Mouse (Mus musculus): ENCODE data around the gene Itga5.
A peak's percentile ranks its signal among the peaks of the same experiment; 100 is the strongest.
"Not testable (repeated sequence)": the region's sequence is repeated elsewhere in the genome, so short reads cannot be mapped to it uniquely, and the experiment has no call there.

The Itga5 gene

DNA sequence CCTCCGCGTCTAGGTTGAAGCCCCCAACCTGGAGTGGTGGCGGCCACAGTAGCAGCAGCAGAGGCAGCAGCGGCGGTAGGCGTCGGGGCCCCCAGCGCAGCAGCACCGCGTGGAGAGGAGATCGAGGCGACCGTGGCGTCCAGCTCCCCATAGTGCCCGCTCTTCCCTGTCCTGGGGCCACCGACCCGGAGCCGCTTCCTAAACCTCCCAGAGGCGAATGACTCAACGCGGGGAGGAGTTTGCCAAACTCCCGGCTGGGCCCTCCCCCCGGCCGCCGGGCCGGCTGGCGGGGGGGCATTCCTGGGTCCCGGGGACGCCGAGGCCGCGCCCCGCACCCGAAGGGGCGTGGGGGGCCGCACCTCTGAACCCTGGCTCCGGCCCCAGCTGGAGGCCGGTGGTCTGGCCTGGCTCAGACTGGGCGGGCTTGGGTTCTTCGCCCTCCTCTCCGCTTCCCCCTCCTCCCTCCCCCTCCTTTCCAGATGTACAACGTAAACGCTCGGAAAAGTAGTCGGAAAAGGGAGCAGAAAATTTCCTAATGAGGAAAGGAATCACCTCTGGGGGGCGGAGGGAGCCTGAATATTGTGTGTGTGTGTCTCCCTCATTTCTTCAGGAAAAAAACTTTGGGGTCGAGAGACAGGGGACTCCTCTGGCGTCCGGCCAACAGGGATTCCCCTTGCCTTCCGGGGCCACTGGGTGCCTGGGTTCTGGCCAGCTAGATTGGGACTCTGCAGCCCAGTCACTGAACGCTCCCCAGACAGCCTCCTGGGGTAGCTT is at the start of gene Itga5:
Gene Itga5 (minus strand): TSS at position 388 of the 774 bp plus-strand sequence.
- DNase-seq (ENCODE audit: low read depth): peak; percentile 35

DNA sequence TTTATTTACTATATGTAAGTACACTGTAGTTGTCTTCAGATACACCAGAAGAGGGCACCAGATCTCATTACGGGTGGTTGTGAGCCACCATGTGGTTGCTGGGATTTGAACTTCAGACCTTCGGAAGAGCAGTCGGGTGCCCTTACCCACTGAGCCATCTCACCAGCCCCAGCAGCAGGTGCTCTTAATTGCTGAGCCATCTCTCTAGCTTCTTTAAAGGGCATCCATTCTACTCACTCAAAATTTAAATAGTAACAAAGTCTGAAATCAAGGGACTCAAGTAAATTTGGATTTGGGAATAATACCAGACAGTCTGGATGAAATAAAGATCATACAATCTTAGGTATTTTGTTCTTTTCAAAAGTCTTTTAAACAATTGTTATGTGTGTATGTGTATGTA is 39.0 kb upstream of the Itga5 start:
- not testable (repeated sequence) for DNase-seq (ENCODE audit: low read depth)

DNA sequence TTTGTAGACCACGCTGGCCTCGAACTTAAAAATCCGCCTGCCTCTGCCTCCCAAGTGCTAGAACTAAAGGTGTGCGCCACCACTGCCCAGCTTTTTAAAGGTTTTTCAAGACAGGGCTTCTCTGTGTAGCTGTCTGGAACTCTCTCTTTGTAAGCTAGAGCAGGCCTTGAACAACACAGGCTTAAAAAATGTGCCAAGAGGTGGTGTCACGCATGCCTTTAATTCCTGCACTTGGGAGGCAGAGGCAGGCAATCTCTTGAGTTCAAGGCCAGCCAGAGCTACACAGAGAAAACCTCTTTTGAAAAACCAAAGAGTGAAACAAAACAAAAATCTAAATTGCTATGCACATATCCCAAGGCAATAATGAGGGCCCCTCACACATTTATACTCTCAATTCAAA is 34.8 kb upstream of the Itga5 start:
- no peak for DNase-seq (ENCODE audit: low read depth)

DNA sequence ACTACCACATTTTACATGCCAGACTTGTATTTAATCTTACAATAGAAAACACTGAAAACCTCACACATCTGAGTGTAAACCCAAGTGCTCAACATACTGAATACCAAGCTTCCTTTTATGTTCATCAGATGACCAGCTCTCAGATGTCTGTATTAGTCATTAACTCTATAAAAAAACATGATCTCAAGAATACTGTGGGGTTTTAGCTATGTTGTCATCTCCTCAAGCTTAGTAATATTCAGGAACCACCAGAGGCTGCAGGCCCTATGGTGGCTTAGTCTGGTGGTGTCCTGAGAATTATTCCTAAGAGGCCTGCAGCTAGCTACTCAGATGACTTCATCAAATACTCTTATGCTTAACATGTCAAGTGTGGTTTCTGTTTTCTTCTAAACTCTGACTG is 27.0 kb upstream of the Itga5 start:
- DNase-seq (ENCODE audit: low read depth): no peak

DNA sequence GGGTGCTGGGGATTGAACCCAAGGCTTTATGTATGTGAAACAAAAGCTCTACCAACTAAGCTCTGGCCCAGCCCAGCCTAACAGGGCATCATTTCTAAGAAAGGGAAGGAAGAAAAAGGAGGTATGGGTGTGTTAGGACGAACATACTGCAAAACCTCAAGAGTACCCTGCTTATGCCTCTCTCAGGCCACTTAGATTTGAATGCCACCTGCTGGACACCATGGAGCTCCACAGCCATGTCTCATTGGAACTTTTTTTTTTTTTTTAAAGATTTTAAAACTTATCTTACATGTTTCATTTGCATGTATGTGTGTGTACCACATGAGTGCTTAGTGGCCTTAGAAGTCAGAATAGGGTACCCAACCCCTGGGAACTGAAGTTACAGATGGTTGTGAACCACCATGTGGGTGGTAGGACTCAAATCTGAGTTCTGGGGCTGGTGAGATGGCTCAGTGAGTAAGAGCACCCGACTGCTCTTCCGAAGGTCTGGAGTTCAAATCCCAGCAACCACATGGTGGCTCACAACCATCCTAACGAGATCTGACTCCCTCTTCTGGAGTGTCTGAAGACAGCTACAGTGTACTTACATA is 22.1 kb upstream of the Itga5 start:
- DNase-seq (ENCODE audit: low read depth): peak; percentile 15

DNA sequence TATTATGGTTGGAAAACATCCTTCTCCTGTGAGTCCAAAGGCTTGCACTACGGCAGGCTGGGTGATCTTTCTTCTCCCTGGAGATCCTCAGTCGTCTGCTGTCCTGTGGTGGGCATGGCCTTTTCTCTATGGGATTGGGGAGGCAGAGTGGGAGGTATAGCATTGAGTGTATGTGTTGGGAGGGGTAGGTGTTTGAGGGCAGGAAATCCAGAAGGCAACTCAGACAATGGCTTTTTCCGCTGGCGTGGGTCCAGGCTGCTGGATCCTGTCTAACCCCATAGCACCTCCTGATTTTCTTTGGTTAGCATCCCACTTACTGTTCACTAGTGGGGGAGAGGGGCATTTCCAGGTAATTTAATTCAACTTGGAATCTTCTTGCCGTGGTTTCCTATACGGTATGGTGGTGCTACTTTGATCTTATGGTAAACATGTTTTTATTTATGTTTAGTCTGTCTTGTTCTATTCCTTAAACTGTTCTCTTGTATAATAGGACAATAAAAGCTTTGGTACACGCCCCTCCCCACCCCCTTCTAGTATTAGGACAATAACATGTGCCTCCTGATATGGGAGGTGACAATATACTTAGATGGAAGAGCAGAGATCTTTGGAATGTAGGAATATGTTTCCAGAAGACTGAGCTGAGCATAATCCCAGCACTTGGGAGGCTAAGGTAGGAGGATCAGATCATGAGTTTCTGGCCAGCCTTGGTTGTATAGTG is 17.4 kb upstream of the Itga5 start:
- no peak for DNase-seq (ENCODE audit: low read depth)

DNA sequence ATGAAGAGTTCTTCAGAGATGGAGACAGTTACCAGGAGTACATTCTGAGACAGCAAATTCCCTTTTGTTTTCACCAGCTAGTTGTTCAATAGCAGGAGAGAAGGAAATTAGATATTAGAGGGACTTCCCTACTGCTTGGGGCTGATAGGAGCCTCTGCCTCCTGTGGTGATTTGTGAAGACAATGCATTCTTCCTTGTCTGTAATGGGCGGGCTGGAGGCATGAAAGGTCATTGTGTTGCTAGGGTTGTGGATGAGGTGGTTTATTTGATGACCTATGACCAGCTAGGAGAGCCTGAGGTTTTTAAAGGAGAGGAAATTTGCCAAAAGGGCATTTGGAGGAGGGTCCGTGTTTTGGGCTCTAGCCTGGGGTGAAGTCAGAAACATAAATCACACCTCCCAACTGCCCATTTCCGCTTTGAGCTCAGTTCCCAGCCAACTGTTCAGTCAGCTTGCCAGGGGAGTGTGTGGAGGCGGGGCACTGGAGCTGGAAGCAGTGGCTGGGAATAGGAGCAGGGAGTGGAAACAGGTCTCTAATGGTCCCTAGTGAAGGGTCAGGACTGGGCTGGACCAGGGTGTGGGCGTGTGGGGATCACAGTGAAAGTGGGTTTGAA is 16.3 kb upstream of the Itga5 start:
- DNase-seq (ENCODE audit: low read depth): no peak

DNA sequence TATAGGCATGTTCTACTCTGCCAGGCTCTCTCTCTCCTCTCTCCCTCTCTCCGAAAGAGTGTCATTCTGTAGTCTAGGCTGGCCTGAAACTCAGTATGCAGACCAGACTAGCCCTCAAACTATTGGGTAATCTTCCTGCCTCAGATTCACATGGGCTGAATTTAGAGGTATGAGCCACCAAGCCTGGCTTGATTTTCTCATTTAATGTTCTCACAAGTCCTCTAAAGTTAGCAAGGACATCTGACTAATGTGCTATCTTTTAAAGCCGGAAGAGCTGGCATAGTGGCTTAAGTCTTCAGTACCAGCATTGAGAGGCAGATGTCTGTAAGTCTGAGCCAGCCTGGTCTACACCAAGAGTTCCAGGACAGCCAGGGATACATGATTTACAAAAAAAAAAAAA is 15.5 kb upstream of the Itga5 start:
- DNase-seq (ENCODE audit: low read depth): no peak

DNA sequence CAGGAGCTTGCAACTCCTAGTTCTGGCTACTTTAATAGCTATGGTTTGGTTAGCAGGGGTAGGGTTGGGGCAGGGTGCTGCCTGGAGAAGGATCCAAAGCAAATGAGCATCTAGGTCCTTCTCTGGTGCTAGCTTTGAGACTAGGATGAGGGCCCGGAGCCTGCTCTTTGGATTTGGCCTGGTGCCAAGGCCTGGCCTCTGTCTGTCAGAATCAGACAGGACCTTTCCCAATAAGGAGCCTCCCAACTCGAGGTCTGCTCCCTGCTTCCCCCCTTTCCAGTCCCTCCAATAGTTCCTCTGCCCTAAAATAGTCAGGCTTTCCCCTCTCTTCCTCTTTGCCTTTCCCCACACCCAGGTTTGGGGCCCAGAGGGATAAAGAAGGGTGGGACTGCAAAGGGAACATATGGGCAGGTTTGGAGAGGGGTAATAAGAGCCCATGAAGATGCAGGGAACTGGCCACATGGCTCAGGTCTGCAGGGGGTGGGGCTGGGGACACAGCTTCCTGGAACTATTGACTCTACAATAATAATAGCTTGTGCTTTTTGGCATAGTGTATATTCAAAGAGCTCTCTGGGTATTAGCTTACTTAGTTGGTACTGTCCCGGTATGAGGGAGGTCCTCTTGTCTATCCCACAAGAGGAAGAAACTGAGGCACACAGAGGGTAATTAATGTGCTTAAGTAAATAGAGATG is 12.2 kb upstream of the Itga5 start:
- DNase-seq (ENCODE audit: low read depth): no peak

DNA sequence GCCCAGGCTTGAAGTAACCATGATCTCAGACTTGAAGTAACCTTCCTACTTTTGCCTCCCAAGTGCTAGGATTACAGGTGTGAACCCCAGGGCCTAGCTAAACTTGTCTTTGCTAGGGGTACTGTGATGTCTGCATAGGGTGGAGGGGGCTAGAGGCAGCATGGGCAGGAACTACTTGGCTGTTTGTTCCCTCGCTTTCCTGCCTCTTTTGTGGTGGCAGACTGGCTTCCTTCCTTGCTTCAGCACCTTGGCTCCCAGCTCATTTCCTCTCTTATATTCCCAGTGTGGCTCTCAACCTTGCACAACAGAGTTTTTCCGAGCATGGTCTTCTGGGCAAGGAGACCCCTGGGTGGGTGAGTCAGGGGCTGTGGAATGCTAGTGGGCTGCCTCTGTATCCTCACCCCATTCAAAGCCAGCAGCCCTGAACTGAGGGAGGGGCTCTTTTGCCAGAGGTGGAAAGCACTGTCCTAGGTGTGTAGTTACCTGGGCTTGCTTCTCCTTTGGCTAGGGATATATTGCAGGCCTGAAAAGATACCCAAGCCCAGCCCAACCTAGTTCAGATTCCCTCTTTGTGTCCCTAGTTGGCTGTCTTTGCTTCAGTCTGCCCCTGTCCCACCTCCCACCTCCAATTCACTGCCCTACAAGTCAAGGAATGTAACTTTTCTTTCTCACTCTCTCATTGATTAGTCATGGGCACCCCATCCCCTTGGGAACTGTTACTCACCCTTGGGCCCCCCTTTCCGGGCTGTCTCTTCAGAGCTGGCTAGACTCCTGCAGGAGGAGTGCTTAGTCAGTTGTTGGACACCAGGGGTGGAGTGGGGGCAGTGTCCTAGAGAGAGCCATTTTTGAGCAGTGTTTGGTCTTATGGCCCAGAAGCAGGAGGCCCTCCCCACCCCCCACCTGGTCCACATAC is 11.4 kb upstream of the Itga5 start:
- no peak for DNase-seq (ENCODE audit: low read depth)

DNA sequence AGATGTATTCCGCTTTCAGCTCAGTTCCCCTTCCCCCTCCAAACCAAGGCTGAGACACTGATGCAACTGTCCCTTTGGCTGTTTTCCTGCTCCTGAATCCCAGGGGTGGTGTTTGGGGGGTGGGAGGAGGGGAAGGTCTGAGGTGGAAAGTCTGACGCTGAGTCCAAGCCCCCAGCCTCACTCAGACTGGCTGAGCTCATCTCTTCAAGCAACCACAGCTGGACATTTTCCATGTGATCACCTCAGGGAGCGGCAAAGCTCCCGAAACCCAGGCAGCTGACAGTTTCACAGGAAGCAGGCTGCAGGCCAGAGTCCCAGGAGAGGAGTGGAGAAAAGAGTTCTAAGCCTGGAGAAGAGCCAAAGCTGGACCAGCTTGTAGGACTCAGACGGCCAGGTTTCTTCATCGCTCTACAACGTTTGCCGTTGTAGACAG is 10.3 kb upstream of the Itga5 start:
- DNase-seq (ENCODE audit: low read depth): no peak

DNA sequence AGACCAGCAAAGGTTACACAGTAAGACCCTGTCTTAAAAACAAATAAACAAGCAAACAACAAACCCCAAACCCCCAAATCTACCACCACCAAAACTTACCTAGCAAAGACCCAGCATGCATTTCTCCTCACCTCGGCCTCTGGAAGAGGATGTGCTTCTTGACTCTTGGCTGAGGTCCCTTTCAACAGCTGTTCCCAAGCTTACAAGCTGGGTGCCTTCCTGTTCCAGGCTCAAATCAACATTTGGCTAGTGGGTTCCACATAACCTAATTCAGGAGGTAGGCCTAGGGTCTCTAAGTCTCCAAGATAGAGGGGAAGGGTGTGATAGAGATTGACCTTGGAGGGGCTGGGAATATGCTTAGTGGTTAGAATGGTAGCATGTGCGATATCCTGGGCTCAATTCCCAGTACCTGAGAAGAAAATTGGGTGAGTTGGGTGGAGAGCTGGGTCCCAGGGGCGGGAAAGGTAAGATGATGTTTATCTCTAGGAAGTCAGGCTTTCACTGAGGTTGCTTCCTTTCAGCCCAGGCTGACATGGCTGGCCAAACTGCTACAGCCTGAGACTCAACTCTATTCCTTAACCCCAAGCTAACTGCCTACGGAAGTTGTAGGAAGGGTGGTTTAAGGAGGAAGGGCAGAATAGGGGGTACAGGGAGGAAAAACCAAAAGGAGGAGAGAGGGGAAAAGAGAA is 8.7 kb upstream of the Itga5 start:
- no peak for DNase-seq (ENCODE audit: low read depth)

DNA sequence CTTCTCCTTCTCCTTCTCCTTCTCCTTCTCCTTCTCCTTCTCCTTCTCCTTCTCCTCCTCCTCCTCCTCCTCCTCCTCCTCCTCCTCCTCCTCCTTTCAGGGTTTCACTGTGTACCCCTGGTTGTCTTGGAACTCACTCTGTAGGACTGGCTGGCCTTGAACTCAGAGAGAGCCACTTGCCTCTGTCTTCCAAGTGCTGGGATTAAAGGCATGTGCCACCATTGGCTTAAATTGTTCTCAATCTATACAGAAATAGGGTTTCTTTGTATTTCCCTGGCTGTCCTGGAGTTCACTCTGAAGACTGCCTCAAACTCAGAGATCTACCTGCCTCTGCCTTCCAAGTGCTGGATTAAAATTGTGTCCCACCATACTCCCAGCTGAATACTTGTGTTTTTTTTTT is 5.9 kb upstream of the Itga5 start:
- no peak for DNase-seq (ENCODE audit: low read depth)

DNA sequence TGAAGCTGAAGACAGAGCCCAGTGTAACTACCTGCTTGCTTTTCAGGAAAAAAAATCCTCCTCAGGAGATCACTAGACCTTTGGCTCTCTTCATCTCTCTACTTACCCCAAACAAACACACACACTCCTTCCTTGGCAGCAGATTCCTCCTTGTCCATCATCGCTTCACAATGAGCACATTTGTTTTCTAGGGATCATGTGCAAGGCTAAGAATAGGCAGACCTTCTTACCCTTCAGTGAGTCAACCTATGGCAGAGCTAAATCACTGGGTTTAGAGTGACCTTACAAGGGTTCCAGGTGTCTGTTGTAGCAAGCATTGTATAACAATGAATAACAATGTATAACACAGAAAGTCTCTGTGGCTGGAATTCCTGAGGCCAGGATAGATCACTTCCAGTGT is 5.2 kb upstream of the Itga5 start:
- DNase-seq (ENCODE audit: low read depth): no peak

DNA sequence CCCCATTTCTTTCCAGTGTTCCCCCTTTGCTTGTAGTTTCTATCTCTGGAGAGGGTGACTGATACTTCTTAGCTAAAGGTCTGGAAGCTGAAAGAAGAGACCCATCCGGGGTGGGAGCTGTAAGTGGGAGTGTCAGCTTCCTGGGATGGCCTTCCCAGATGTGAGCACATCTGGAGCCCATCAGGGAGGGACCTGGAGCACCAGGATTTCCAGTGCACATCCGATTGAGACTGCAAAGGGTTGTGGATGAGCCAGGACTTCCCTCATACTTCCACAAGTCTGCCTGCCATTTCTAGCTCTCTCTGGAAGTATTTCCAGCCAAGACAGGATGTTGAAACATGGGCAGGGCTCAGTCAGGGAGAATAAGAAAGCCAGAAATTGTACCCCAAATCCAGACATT is 4.6 kb upstream of the Itga5 start:
- no peak for DNase-seq (ENCODE audit: low read depth)

DNA sequence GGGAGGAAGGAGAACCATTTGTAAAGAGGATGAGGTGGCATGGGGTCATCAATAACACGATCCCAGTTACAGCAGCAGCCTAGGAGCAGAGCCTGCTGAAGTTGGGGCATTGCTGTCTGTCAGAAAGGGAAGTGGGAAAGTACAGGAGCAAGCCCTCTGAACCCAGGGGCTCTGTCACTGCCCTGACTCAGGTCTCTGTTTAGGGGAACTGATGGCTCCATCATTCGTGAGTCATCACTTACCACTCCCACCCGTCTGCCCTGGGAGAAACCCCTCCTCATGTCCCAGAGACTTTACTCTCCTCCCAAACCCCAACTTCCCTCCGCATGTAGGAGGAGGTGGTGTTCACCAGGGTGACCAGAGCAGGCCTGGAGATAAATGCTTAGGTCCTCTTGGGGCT is 3.9 kb upstream of the Itga5 start:
- no peak for DNase-seq (ENCODE audit: low read depth)

DNA sequence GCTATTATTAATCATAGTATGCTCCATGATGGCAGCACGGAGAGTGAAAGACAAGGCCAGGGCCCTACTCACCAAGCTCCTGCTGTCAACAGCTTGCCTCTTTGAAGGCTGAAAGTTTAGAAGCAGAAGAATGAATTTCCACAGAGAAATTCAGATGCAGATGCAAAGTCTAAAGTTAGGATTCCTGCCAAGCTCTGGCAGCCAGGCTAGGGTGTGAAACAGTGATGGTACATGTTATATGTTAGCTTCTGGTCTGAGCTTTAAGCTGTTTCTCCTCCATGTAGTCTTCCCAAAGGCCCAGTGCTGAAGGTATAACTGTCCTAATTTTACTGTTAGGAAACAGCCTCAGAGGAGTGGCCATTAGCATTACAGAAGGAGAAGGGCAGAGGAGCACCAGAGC is 2.6 kb upstream of the Itga5 start:
- DNase-seq (ENCODE audit: low read depth): no peak

DNA sequence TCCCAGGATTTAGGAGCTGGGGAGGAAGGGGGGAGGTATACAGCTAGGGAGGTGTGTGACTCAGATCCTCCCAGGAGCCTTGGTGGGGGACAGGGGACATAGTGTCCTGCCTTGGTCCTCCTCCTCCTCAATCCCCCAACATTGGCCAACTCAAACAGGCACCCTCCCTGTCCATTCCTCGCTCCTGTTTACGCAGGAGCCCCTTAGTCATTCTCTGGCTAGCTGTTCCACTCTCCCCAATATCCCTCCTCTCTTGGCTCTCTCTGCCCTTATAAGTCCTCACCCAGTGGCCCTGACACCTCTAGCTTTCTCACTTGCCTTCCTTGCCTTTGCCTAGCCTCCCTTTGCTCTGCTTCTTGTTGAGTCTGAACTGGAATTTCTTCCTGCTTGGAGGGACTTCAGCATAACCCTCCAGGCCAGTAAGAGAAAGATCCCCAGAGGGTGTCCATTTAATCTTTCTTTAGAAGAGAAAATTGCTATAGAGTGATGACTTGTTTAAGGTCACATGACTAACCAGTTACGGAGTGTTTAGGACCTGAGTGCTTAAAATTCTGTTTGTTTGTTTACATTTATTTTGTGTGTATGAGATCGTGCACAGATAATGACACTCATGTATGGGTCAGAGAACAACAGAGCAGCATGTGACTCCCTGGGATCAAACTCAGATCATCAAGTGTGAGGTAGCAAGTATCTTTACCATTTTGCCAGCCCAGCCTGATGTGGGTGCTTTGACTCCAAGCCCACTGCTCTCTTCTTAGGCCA is 1.8 kb upstream of the Itga5 start:
- no peak for DNase-seq (ENCODE audit: low read depth)

DNA sequence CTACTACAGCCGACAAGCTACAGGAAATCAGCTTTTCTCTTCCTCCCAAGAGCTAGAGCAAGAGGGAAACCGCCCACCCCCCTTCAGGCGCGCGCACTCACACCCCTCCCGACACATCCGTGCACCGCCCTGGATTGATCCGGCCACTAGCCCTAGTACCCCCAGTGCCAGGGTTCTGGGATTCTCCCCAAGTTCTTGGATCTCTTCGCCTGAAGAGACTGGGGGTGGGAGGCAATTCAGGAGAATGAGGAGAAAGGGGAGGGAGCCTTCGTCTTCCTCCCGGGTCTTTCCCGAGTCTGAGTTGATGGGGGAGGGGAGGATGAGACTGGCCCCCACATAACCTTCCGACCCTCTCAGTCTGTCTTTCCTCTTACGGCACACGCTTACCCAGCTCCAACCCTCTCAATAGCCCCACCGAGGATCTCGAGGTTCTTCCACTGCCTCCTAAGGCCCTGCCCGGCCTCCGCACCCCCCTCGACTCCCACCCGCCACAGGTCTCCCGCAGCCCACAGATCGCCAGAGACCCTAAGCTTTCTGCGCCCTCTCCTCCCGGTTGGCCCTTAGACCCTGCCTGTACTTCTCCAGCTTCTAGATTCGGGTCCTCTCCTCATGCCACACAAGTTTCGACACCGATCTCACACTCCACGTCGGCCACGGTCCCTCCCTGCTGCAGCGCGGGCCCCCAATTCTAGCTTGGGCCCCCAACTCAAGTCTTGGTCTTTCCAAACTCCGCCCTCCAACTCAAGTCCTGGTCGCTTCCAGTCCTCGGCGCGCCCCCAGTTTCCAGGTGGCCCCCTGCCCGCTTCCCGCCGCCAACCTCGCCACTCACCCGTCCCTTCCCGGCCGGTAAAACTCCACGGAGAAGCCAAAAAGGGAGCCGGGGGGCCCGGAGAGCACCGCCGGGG is 840 bp downstream of the Itga5 start:
- DNase-seq (ENCODE audit: low read depth): peak; percentile 38
